Comparison of ENCODE assay signal across 16 mouse cellular contexts in genomic region chr9:95150998-95151397, GRCm38 (mm10).
"Had no signal": no experiment of that assay in that cellular context is flagged by ENCODE, and none has a peak within 500 bp of the region (broad histone marks: within the 10 kb centered on the region; RNA-seq: fewer than 3 reads in every experiment).

No protein-coding gene starts in this region.

- H3K36me3 ChIP-seq: limb, embryonic 12.5 days; limb, embryonic 15.5 days; liver, embryonic 13.5 days; neural tube, embryonic 13.5 days; stomach, embryonic 15.5 days had no signal

- H3K27ac ChIP-seq: limb, embryonic 12.5 days; limb, embryonic 15.5 days; liver, embryonic 13.5 days; neural tube, embryonic 13.5 days; stomach, embryonic 15.5 days had no signal

- H3K4me2 ChIP-seq: limb, embryonic 12.5 days; limb, embryonic 15.5 days; liver, embryonic 13.5 days; midbrain, embryonic 11.5 days; neural tube, embryonic 13.5 days; stomach, embryonic 15.5 days had no signal

- H3K4me3 ChIP-seq: limb, embryonic 12.5 days; limb, embryonic 15.5 days; liver, embryonic 13.5 days; myocyte; neural tube, embryonic 13.5 days; stomach, embryonic 15.5 days had no signal

- DNase-seq: kidney, adult 18-20 months; left cerebral cortex, postnatal 4 days; liver, embryonic 13.5 days; lung, adult 2 months; lung, postnatal 14 days; lung, postnatal 4 days; midbrain, embryonic 14.5 days; right cerebral cortex, postnatal 25 days; spleen, adult 18-20 months; thymus, postnatal 25 days had no signal

- H3K27me3 ChIP-seq: limb, embryonic 12.5 days; limb, embryonic 15.5 days; liver, embryonic 13.5 days; neural tube, embryonic 13.5 days; stomach, embryonic 15.5 days had no signal

- H3K4me1 ChIP-seq: liver, embryonic 13.5 days; neural tube, embryonic 13.5 days; stomach, embryonic 15.5 days had no signal

- H3K9ac ChIP-seq: limb, embryonic 12.5 days; limb, embryonic 15.5 days; liver, embryonic 13.5 days; neural tube, embryonic 13.5 days; stomach, embryonic 15.5 days had no signal

- H3K9me3 ChIP-seq: limb, embryonic 12.5 days; limb, embryonic 15.5 days; liver, embryonic 13.5 days; neural tube, embryonic 13.5 days; stomach, embryonic 15.5 days had no signal
